Mouse (Mus musculus): ENCODE results near the gene Cript.

- TF ChIP-seq CTCF (IDR thresholded peaks at IDR 0.05 in 2 of 3, conservative IDR thresholded peaks at IDR 0.05 in 1 of 3; ENCODE audit: control insufficient read depth in 1 of 3, insufficient read depth in 1 of 3, low read depth in 2 of 3, low read length in 3 of 3, poor library complexity in 1 of 3, severe bottlenecking in 1 of 3), result no peak
- TF ChIP-seq POLR2A (IDR thresholded peaks at IDR 0.05; ENCODE audit: control insufficient read depth in 1 of 2, insufficient read depth in 1 of 2, low read depth in 1 of 2, low read length in 2 of 2, poor library complexity in 1 of 2), result no peak
- no peak for TF ChIP-seq NRF1 (IDR thresholded peaks at IDR 0.05; ENCODE audit: insufficient read depth, low read depth, low read length, poor library complexity, severe bottlenecking)
- no peak for TF ChIP-seq ZMIZ1 (IDR thresholded peaks at IDR 0.05; ENCODE audit: low read depth, low read length)
- no peak for TF ChIP-seq MAFK (IDR thresholded peaks at IDR 0.05; ENCODE audit: borderline replicate concordance, low read depth, low read length)
- no peak for TF ChIP-seq SIN3A (IDR thresholded peaks at IDR 0.05; ENCODE audit: low read length)
- TF ChIP-seq TCF12 (IDR thresholded peaks at IDR 0.05; ENCODE audit: low read depth, low read length), result no peak
These were observed 44.1 kb upstream of the Cript start for GRCm38 (mm10) chr17:86981205-86981604.
